Mouse (Mus musculus) olfactory bulb, adult 2 months (tissue): Measurements from ENCODE around the gene Fam129b.

Experiments used
- CTCF ChIP-seq: fragments of 200-500 bp; IDR thresholded peaks from 2 replicates; pipeline ENCODE4 v1.5.1; 2012; ENCODE audit warnings: low read depth, mild to moderate bottlenecking, low read length, moderate library complexity; ENCODE audit not compliant: insufficient read depth
- POLR2A ChIP-seq: fragments of 200-500 bp; IDR thresholded peaks from 2 replicates; pipeline ENCODE4 v1.6.1; 2012; ENCODE audit warnings: mild to moderate bottlenecking, low read depth, low read length, moderate library complexity; ENCODE audit not compliant: insufficient read depth

DNA sequence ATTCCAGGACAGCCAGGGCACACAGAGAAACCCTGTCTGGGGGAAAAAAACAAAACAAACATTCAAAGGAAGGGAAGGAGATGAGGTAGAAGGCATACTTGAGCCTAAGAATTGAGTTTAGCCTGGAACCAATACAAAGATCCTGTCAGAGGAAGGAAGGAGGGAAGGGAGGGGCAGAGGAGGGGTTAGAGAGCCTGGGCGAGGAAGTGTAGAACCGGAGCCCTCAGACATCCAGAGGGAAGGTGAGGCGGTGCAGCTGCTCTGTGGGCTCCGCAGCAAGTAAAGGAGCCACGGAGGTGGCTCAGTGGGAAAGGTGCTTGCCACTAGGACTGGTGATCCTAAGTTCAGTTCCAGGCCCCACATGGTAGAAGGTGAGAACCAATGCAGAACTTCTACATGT lies 34.8 kb upstream of the Fam129b start:
- TF ChIP-seq CTCF (no peak), POLR2A (no peak)
